Mouse (Mus musculus): ENCODE data around the gene N4bp3. TPM values are rescaled to one million over a fixed set of nuclear protein-coding genes. Genes with fewer than 3 reads are reported as not detected.
"Not testable (repeated sequence)": the region's sequence is repeated elsewhere in the genome, so short reads cannot be mapped to it uniquely, and the experiment has no call there.

The N4bp3 gene
- polyA plus RNA-seq, 1 experiment from 2014 or later, result 9.5 TPM

DNA sequence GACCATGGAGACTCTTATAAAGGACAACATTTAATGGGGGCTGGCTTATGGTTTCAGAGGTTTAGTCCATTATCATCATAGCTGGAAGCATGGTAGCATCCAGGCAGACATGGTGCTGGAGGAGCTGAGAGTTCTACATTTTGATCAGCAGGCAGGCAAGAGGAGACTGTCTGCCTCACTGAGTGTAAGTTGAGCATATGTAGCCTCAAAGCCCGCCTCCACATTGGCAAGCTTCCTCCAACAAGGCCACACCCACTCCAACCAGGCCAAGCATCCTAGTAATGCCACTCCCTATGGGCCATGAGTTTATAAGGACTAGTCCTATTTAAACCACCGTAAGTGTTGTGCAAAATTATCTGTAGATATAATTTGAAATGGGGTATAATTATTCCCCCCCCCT, 20.7 kb upstream of the N4bp3 start:
- no peak overlapping the region for H3K9ac ChIP-seq
- H3K9me3 ChIP-seq, result no peaks in the 10 kb centered on the region
- H3K4me1 ChIP-seq, result no peaks in the 10 kb centered on the region
- H3K4me3 ChIP-seq (replicated peaks), result no peak overlapping the region
- no peak overlapping the region for H3K27ac ChIP-seq
- no peak overlapping the region for H3K4me2 ChIP-seq
- no peak for ATAC-seq (ENCODE audit: low FRiP score)
- 74% methylated on average over 2 of the region's 2 CpGs for WGBS
- no peaks in the 10 kb centered on the region for H3K27me3 ChIP-seq
- no peaks in the 10 kb centered on the region for H3K36me3 ChIP-seq (replicated peaks)

GRCm38 (mm10) chr11:51670846-51671245, 20.2 kb upstream of the N4bp3 start:
- Histone ChIP-seq H3K4me1 (no peaks in the 10 kb centered on the region), H3K4me3 (replicated peaks) (no peak overlapping the region), H3K27ac (no peak overlapping the region), H3K4me2 (no peak overlapping the region), H3K9ac (no peak overlapping the region), H3K9me3 (no peaks in the 10 kb centered on the region), H3K36me3 (replicated peaks) (no peaks in the 10 kb centered on the region), H3K27me3 (no peaks in the 10 kb centered on the region)
- 94% methylated on average over 7 of the region's 7 CpGs for WGBS
- no peak for ATAC-seq (ENCODE audit: low FRiP score)

GRCm38 (mm10) chr11:51664747-51665146, 14.1 kb upstream of the N4bp3 start:
- H3K4me3 ChIP-seq (replicated peaks); ATAC-seq (ENCODE audit: low FRiP score); H3K9me3 ChIP-seq; H3K9ac ChIP-seq; H3K4me1 ChIP-seq; H3K36me3 ChIP-seq (replicated peaks); H3K4me2 ChIP-seq; H3K27ac ChIP-seq; H3K27me3 ChIP-seq: not testable (repeated sequence)
- 96% methylated on average over 7 of the region's 7 CpGs for WGBS

- ATAC-seq (ENCODE audit: low FRiP score), result no peak
- H3K9ac ChIP-seq, result no peak overlapping the region
- 73% methylated on average over 7 of the region's 7 CpGs for WGBS
- no peaks in the 10 kb centered on the region for H3K27me3 ChIP-seq
- H3K9me3 ChIP-seq, result no peaks in the 10 kb centered on the region
- H3K36me3 ChIP-seq (replicated peaks), result no peaks in the 10 kb centered on the region
- H3K4me3 ChIP-seq (replicated peaks), result no peak overlapping the region
- H3K4me1 ChIP-seq, result no peaks in the 10 kb centered on the region
- H3K4me2 ChIP-seq, result no peak overlapping the region
- H3K27ac ChIP-seq, result no peak overlapping the region
These were observed 12.0 kb upstream of the N4bp3 start for GRCm38 (mm10) chr11:51662632-51663031.

- no peak overlapping the region for H3K9ac ChIP-seq
- 80% methylated on average over 16 of the region's 16 CpGs for WGBS
- no peaks in the 10 kb centered on the region for H3K4me1 ChIP-seq
- H3K27ac ChIP-seq, result no peak overlapping the region
- H3K36me3 ChIP-seq (replicated peaks), result no peaks in the 10 kb centered on the region
- no peak overlapping the region for H3K4me3 ChIP-seq (replicated peaks)
- no peak for ATAC-seq (ENCODE audit: low FRiP score)
- no peaks in the 10 kb centered on the region for H3K9me3 ChIP-seq
- no peaks in the 10 kb centered on the region for H3K27me3 ChIP-seq
- H3K4me2 ChIP-seq, result no peak overlapping the region
These were observed 11.3 kb upstream of the N4bp3 start for GRCm38 (mm10) chr11:51661867-51662365.

GRCm38 (mm10) chr11:51658705-51659104, 8.1 kb upstream of the N4bp3 start:
- no peaks in the 10 kb centered on the region for H3K27me3 ChIP-seq
- H3K36me3 ChIP-seq (replicated peaks), result no peaks in the 10 kb centered on the region
- no peaks in the 10 kb centered on the region for H3K9me3 ChIP-seq
- H3K4me3 ChIP-seq (replicated peaks), result no peak overlapping the region
- H3K4me2 ChIP-seq, result no peak overlapping the region
- no peak for ATAC-seq (ENCODE audit: low FRiP score)
- no peaks in the 10 kb centered on the region for H3K4me1 ChIP-seq
- no peak overlapping the region for H3K27ac ChIP-seq
- WGBS, result 81% methylated on average over 6 of the region's 6 CpGs
- H3K9ac ChIP-seq, result no peak overlapping the region

- Histone ChIP-seq H3K4me2 (no peak overlapping the region), H3K27ac (no peak overlapping the region), H3K9ac (no peak overlapping the region), H3K4me1 (no peaks in the 10 kb centered on the region), H3K27me3 (no peaks in the 10 kb centered on the region), H3K9me3 (no peaks in the 10 kb centered on the region), H3K36me3 (replicated peaks) (no peaks in the 10 kb centered on the region), H3K4me3 (replicated peaks) (no peak overlapping the region)
- ATAC-seq (ENCODE audit: low FRiP score), result no peak
- 74% methylated on average over 7 of the region's 7 CpGs for WGBS
These were observed 7.6 kb upstream of the N4bp3 start for GRCm38 (mm10) chr11:51658291-51658690.

GRCm38 (mm10) chr11:51656798-51657521, 6.3 kb upstream of the N4bp3 start:
- Histone ChIP-seq H3K4me2 (no peak overlapping the region), H3K4me1 (no peaks in the 10 kb centered on the region), H3K27ac (no peak overlapping the region), H3K9me3 (no peaks in the 10 kb centered on the region), H3K9ac (no peak overlapping the region), H3K27me3 (peaks cover 4% of the 10 kb centered on the region; the same call in 1 of the 2 replicates), H3K36me3 (replicated peaks) (no peaks in the 10 kb centered on the region), H3K4me3 (replicated peaks) (no peak overlapping the region)
- ATAC-seq (ENCODE audit: low FRiP score), result no peak
- 83% methylated on average over 10 of the region's 10 CpGs for WGBS

DNA sequence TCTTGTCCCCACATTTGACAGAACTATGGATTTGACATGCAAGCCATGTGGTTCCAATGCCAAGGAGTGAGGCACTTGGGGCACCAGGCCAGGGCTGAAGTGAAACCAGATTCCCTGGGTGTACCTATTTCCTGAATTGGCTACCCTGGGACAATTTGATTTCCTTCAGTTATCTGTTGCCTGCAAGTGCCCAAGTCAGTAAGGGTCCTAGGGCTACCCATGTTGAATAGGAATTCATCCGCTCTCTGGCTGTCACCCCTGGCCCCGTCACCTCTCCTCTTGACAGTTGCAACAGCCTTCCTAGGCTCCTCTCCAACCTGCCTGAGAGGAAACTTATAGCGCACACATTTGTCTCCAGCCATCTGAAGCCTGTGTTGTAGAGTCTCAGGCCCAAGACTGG, 4.2 kb upstream of the N4bp3 start:
- no peak overlapping the region for H3K27ac ChIP-seq

DNA sequence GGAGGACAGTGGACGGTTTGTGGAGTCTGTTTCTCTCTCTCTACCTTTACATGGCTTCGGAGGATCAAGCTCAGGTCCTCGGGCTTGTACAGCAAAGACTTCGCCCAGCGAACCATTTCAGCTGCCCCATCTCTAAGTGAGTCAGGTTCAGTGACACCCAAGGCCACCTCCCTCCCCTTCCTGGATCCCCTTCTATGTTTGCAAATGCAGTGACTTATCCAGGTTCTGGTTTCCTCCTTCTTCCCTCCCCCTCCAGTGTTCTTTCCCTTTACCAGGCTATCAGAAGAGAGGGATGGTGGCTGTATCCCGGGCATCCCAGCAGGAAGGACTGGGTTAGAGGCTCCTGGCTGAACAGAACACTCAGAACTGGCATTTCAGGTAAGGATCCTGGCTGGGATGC, 3.1 kb upstream of the N4bp3 start:
- Histone ChIP-seq H3K9me3 (no peaks in the 10 kb centered on the region), H3K9ac (no peak overlapping the region), H3K36me3 (replicated peaks) (no peaks in the 10 kb centered on the region), H3K4me3 (replicated peaks) (no peak overlapping the region), H3K4me1 (peaks cover 24% of the 10 kb centered on the region), H3K27me3 (peaks cover 31% of the 10 kb centered on the region), H3K27ac (no peak overlapping the region), H3K4me2 (no peak overlapping the region)
- WGBS, result 81% methylated on average over 6 of the region's 6 CpGs
- no peak for ATAC-seq (ENCODE audit: low FRiP score)

More for the DNA sequence above, 4.2 kb upstream of the N4bp3 start:
- peaks cover 12% of the 10 kb centered on the region for H3K4me1 ChIP-seq
- 95% methylated on average over 3 of the region's 3 CpGs for WGBS
- H3K36me3 ChIP-seq (replicated peaks), result no peaks in the 10 kb centered on the region
- H3K27me3 ChIP-seq, result peaks cover 21% of the 10 kb centered on the region
- H3K9ac ChIP-seq, result no peak overlapping the region
- no peaks in the 10 kb centered on the region for H3K9me3 ChIP-seq
- H3K4me2 ChIP-seq, result no peak overlapping the region
- H3K4me3 ChIP-seq (replicated peaks), result no peak overlapping the region
- no peak for ATAC-seq (ENCODE audit: low FRiP score)

- peaks cover 31% of the 10 kb centered on the region for H3K27me3 ChIP-seq
- H3K4me2 ChIP-seq, result no peak overlapping the region
- H3K36me3 ChIP-seq (replicated peaks), result no peaks in the 10 kb centered on the region
- H3K4me1 ChIP-seq, result peaks cover 31% of the 10 kb centered on the region
- no peak overlapping the region for H3K9ac ChIP-seq
- no peaks in the 10 kb centered on the region for H3K9me3 ChIP-seq
- H3K4me3 ChIP-seq (replicated peaks), result no peak overlapping the region
- H3K27ac ChIP-seq, result no peak overlapping the region
- 94% methylated on average over 4 of the region's 4 CpGs for WGBS
- no peak for ATAC-seq (ENCODE audit: low FRiP score)
These were observed 2.3 kb upstream of the N4bp3 start for GRCm38 (mm10) chr11:51652889-51653418.

DNA sequence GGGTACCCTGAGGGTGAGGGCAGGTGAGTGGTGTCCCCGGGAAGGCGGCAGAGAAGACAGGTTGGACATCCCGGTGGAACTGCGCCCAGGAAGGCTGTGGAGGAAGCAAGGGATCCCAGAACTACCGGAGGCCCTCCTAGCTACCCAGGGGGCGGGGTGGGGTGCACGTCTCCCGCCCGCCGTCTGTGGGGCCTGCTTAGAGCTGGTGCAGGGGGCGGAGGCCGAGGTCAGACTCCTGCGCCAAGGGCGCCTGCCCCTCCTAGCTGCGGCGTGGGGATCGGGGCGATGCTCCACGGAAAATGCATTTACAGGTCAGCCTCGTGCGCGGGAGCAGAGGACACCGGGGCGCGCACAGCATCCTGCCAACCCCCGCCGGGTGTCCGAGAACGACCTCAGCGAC, 381 bp downstream of the N4bp3 start:
- H3K9ac ChIP-seq, result peak overlapping the region; percentile 68
- H3K36me3 ChIP-seq (replicated peaks), result no peaks in the 10 kb centered on the region
- no peak overlapping the region for H3K27ac ChIP-seq
- peak overlapping the region; percentile 85 for H3K4me2 ChIP-seq
- H3K27me3 ChIP-seq, result peaks cover 34% of the 10 kb centered on the region
- 1% methylated on average over 30 of the region's 30 CpGs for WGBS
- no peaks in the 10 kb centered on the region for H3K9me3 ChIP-seq
- peaks cover 31% of the 10 kb centered on the region for H3K4me1 ChIP-seq
- peak overlapping the region; percentile 55 for H3K4me3 ChIP-seq (replicated peaks)
- ATAC-seq (ENCODE audit: low FRiP score), result peak; percentile 18; the same call in 1 of the 2 replicates

- Histone ChIP-seq H3K4me3 (replicated peaks) (peak overlapping the region; percentile 55), H3K4me1 (peaks cover 31% of the 10 kb centered on the region), H3K36me3 (replicated peaks) (no peaks in the 10 kb centered on the region), H3K9me3 (no peaks in the 10 kb centered on the region), H3K9ac (peak overlapping the region; percentile 68), H3K4me2 (peak overlapping the region; percentile 85), H3K27me3 (peaks cover 34% of the 10 kb centered on the region), H3K27ac (no peak overlapping the region)
- WGBS, result 2% methylated on average over 7 of the region's 7 CpGs
- ATAC-seq (ENCODE audit: low FRiP score), result no peak
These were observed 798 bp downstream of the N4bp3 start for GRCm38 (mm10) chr11:51649889-51650199.
